Mouse (Mus musculus): Measurements from ENCODE around the gene Gm8890. TPM values are rescaled to one million over a fixed set of nuclear protein-coding genes. Genes with fewer than 3 reads are reported as not detected.

Gm8890 gene
- total RNA-seq (2023; ENCODE audit: inconsistent age), result not detected in 4 replicates

GRCm38 (mm10) chr5:11255733-11256132, at the start of gene Gm8890:
Gene Gm8890 (plus strand): TSS chr5:11256033.

Other genes starting within 250 kb of the Gm8890 start
- gene Gm8879, start 128.4 kb upstream of the Gm8890 start, total RNA-seq (2023; ENCODE audit: inconsistent age), result not detected in 4 replicates
- not detected in 4 replicates for gene Gm5861, start 73.0 kb upstream of the Gm8890 start, total RNA-seq (2023; ENCODE audit: inconsistent age)
- not detected in 4 replicates for gene Speer1, start 85.5 kb downstream of the Gm8890 start, total RNA-seq (2023; ENCODE audit: inconsistent age)
- gene Gm8897, start 160.4 kb downstream of the Gm8890 start, total RNA-seq (2023; ENCODE audit: inconsistent age), result not detected in 4 replicates
- gene Gm8906, start 246.7 kb downstream of the Gm8890 start, total RNA-seq (2023; ENCODE audit: inconsistent age), result not detected in 4 replicates

All from B cell, adult (primary cell).